ENCODE assay signal across 8 mouse cellular contexts in genomic region chr2:156614661-156615654, GRCm38 (mm10). TPM values are rescaled to one million over a fixed set of nuclear protein-coding genes. Genes with fewer than 3 reads are reported as not detected.
DNase-seq lines count a peak whose midpoint lies in the region; ATAC-seq lines count a peak whose summit lies in the region.

No protein-coding gene starts in this region.

- WGBS in liver, embryonic 11.5 days, result 11% methylated on average over 31 of the region's 31 CpGs
- WGBS in hindbrain, embryonic 16.5 days, result 8% methylated on average over 31 of the region's 31 CpGs
- 11% methylated on average over 30 of the region's 31 CpGs for WGBS in neural tube, embryonic 13.5 days

- H3K4me3 ChIP-seq in liver, embryonic 11.5 days (ENCODE audit: low read depth, low read length), result no peak overlapping the region
- H3K4me3 ChIP-seq in hindbrain, embryonic 16.5 days (ENCODE audit: low read length), result peak overlapping the region; percentile 78
- peak overlapping the region; percentile 83 for H3K4me3 ChIP-seq in neural tube, embryonic 13.5 days

- no peak for ATAC-seq in liver, embryonic 11.5 days (replicated peaks; ENCODE audit: low FRiP score)
- peak; percentile 35; the same call in 1 of the 2 replicates for ATAC-seq in hindbrain, embryonic 16.5 days
- ATAC-seq in neural tube, embryonic 13.5 days (ENCODE audit: low read depth), result no peak

- H3K4me1 ChIP-seq in liver, embryonic 11.5 days (replicated peaks; ENCODE audit: control insufficient read depth, insufficient read depth, low read length), result peaks cover 9% of the 10 kb centered on the region
- H3K4me1 ChIP-seq in hindbrain, embryonic 16.5 days (ENCODE audit: control insufficient read depth, insufficient read depth, low read depth, low read length), result peaks cover 6% of the 10 kb centered on the region
- peaks cover 34% of the 10 kb centered on the region for H3K4me1 ChIP-seq in neural tube, embryonic 13.5 days (replicated peaks)

- no peaks in the 10 kb centered on the region for H3K9me3 ChIP-seq in liver, embryonic 11.5 days (ENCODE audit: control insufficient read depth, low read length)
- H3K9me3 ChIP-seq in hindbrain, embryonic 16.5 days (ENCODE audit: control insufficient read depth, low read length), result no peaks in the 10 kb centered on the region
- H3K9me3 ChIP-seq in neural tube, embryonic 13.5 days, result no peaks in the 10 kb centered on the region

- peaks cover 76% of the 10 kb centered on the region for H3K27me3 ChIP-seq in liver, embryonic 11.5 days (replicated peaks; ENCODE audit: control insufficient read depth, insufficient read depth, low read length)
- no peaks in the 10 kb centered on the region; the same call in 1 of the 2 replicates for H3K27me3 ChIP-seq in hindbrain, embryonic 16.5 days (replicated peaks; ENCODE audit: control insufficient read depth, insufficient read depth, low read length)
- peaks cover 65% of the 10 kb centered on the region for H3K27me3 ChIP-seq in neural tube, embryonic 13.5 days

- DNase-seq in cerebellum, adult 11-12 months, result peak; percentile 55
- DNase-seq in cerebellum, postnatal 4 days (ENCODE audit: low spot score in 2 of 2), result no peak
- DNase-seq in liver, embryonic 11.5 days (ENCODE audit: low spot score), result peak; percentile 42
- no peak for DNase-seq in liver
- DNase-seq in urinary bladder, postnatal 4 days (ENCODE audit: low spot score in 2 of 2), result no peak
- DNase-seq in ovary, adult 18-20 months (ENCODE audit: low spot score), result no peak

- no peaks in the 10 kb centered on the region for H3K36me3 ChIP-seq in liver, embryonic 11.5 days (ENCODE audit: control insufficient read depth, insufficient read depth, low read length)
- H3K36me3 ChIP-seq in hindbrain, embryonic 16.5 days (ENCODE audit: control insufficient read depth, insufficient read depth, low read length), result no peaks in the 10 kb centered on the region
- H3K36me3 ChIP-seq in neural tube, embryonic 13.5 days, result no peaks in the 10 kb centered on the region

- H3K9ac ChIP-seq in liver, embryonic 11.5 days (ENCODE audit: low read depth, low read length), result no peak overlapping the region
- peak overlapping the region; percentile 86 for H3K9ac ChIP-seq in hindbrain, embryonic 16.5 days (ENCODE audit: low read depth, low read length)
- H3K9ac ChIP-seq in neural tube, embryonic 13.5 days, result peak overlapping the region; percentile 87

- no peak overlapping the region for H3K27ac ChIP-seq in liver, embryonic 11.5 days (ENCODE audit: low read depth, low read length)
- H3K27ac ChIP-seq in hindbrain, embryonic 16.5 days (ENCODE audit: low read depth, low read length), result no peak overlapping the region
- no peak overlapping the region for H3K27ac ChIP-seq in neural tube, embryonic 13.5 days (replicated peaks)

- peak overlapping the region; percentile 64 for H3K4me2 ChIP-seq in liver, embryonic 11.5 days
- peak overlapping the region; percentile 82 for H3K4me2 ChIP-seq in hindbrain, embryonic 16.5 days (ENCODE audit: low read length)
- peak overlapping the region; percentile 95 for H3K4me2 ChIP-seq in neural tube, embryonic 13.5 days

RNA-seq across cellular contexts. Expression of gene Dlgap4, which starts 1.5 kb away (rescaled TPM):
- polyA plus RNA-seq in liver, embryonic 11.5 days (2014; fragmentation: Nextera tagmentation; extraction: Ambion mirVana), result 46.9 and 50.0 TPM in 2 replicates
- polyA plus RNA-seq in hindbrain, embryonic 16.5 days (2015; fragmentation: Nextera tagmentation; extraction: Ambion mirVana), result 201 and 222 TPM in 2 replicates
- 201 and 209 TPM in 2 replicates for polyA plus RNA-seq in neural tube, embryonic 13.5 days (2015; fragmentation: Nextera tagmentation; extraction: Ambion mirVana)

Comparison
In these comparisons a context has a peak if more than half of its experiments do, and no peak if none do; other contexts are left out.
1. DNase-seq: peak in cerebellum, adult 11-12 months (single experiment) and liver, embryonic 11.5 days (single experiment); none in cerebellum, postnatal 4 days (0 of 2), liver (single experiment), urinary bladder, postnatal 4 days (0 of 2) and ovary, adult 18-20 months (single experiment).
2. Peak in every context shown above with its lines, with median percentiles within 50 percentile points of each other: H3K4me2 ChIP-seq.